Mouse (Mus musculus) liver, embryonic 14.5 days (tissue): Measurements from ENCODE around the gene Pkn1. TPM values are rescaled to one million over a fixed set of nuclear protein-coding genes. Genes with fewer than 3 reads are reported as not detected.

Experiments used
- ATAC-seq: fragments of 200-750 bp; cut with Nextera tagmentation; 2 replicates; pipeline ENCODE4 v1.8.0; 2017; ENCODE audit warnings: moderate number of reproducible peaks, mild to moderate bottlenecking, moderate library complexity; ENCODE audit not compliant: insufficient read depth
- DNase-seq, 3 experiments: peaks; one replicate each; pipeline ENCODE4 v3.0.0-alpha.2; 2012 to 2013; ENCODE audit warnings: low read depth in 3 of 3, low spot score in 3 of 3
- H3K27ac ChIP-seq: fragments of 300-500 bp; sonication (generic); 2 replicates; pipeline ENCODE4 v1.5.1; 2014; ENCODE audit warnings: moderate library complexity, mild to moderate bottlenecking, control low read depth, inconsistent platforms
- H3K27me3 ChIP-seq: fragments of 300-500 bp; sonication (generic); 2 replicates; pipeline ENCODE4 v1.6.1; 2014; ENCODE audit warnings: mild to moderate bottlenecking, low read length, moderate library complexity; ENCODE audit not compliant: control insufficient read depth, insufficient read depth
- H3K36me3 ChIP-seq: fragments of 300-500 bp; sonication (generic); replicated peaks from 2 replicates; pipeline ENCODE4 v1.6.1; 2014; ENCODE audit warnings: low read depth; ENCODE audit not compliant: control insufficient read depth, insufficient read depth
- H3K4me1 ChIP-seq, 2 experiments: fragments of 200-500 bp in 1 of 2; fragments of 300-500 bp in 1 of 2; sonication (generic) in 1 of 2; replicated peaks; 2 replicates each; pipeline ENCODE4 v1.6.1; 2012 to 2014; ENCODE audit warnings: antibody characterized with exemption in 1 of 2, inconsistent platforms in 1 of 2, low read length in 1 of 2; ENCODE audit not compliant: control insufficient read depth in 2 of 2, insufficient read depth in 2 of 2
- H3K4me2 ChIP-seq: fragments of 300-500 bp; sonication (generic); 2 replicates; pipeline ENCODE4 v1.6.1; 2014; ENCODE audit warnings: low read depth, mild to moderate bottlenecking, control low read depth, moderate library complexity
- H3K4me3 ChIP-seq, 2 experiments: fragments of 200-500 bp in 1 of 2; fragments of 300-500 bp in 1 of 2; sonication (generic) in 1 of 2; 2 replicates each; pipeline ENCODE4 v1.5.1; 2012 to 2014; ENCODE audit warnings: low read depth in 2 of 2, low read length in 2 of 2, mild to moderate bottlenecking in 2 of 2, control low read depth in 1 of 2, inconsistent platforms in 1 of 2, moderate library complexity in 1 of 2; ENCODE audit not compliant: insufficient read depth in 1 of 2
- H3K9ac ChIP-seq: fragments of 300-500 bp; sonication (generic); replicated peaks from 2 replicates; pipeline ENCODE4 v1.6.1; 2014; ENCODE audit warnings: mild to moderate bottlenecking, control low read depth, moderate library complexity
- H3K9me3 ChIP-seq: fragments of 300-500 bp; sonication (generic); 2 replicates; pipeline ENCODE4 v1.6.1; 2016; ENCODE audit warnings: low read length, mixed read lengths; ENCODE audit not compliant: control insufficient read depth
- CTCF ChIP-seq: IDR thresholded peaks from 2 replicates; pipeline ENCODE4 v1.5.1; 2016; ENCODE audit warnings: antibody characterized with exemption, low read depth, control low read depth
- EP300 ChIP-seq: IDR thresholded peaks from 2 replicates; pipeline ENCODE4 v1.6.1; 2016; ENCODE audit warnings: antibody characterized with exemption, low read depth
- WGBS: fragments of 180-500 bp; shearing (Covaris S2); extraction: QIAGEN DNeasy Blood & Tissue Kit; methylation state at CpG from one replicate; pipeline ENCODE4 v1.1.7; 2014; ENCODE audit not compliant: insufficient replicate concordance; 5-methylcytosine and 5-hydroxymethylcytosine counted together
- polyA plus RNA-seq, 2 experiments: library from polyadenylated mRNA; depleted of rRNA in 1 of 2; stranded (reverse) in 1 of 2; unstranded in 1 of 2; fragments of >200 nt; fragmentation: Nextera tagmentation in 1 of 2; extraction: Ambion mirVana in 1 of 2; gene quantifications; 2 replicates each; pipeline versions ENCODE4 v1.2.1 to v1.2.3; 2012 to 2014

Pkn1 gene
- polyA plus RNA-seq, 2 experiments = 6.9 to 9.5 TPM

DNA sequence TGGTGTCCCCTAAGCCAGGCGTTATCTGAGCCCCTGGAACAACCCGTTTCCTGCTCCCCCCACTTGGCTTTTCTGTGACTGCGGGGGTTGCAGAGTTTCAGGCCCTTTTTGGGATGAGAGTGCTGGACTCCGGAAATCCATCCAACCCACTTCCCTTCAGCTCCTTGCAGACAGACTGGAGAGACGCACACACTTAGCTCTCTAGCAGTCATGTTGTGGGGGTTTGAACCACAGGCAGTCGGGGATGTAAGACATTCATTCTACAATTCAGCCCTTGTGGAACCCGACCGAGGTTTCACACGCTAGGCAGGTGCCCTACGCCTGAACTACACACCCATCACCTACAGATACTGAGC is 45.3 kb downstream of the Pkn1 start:
- DNase-seq = no peak
- peaks cover 17 to 36% of the 10 kb centered on the region in 2 experiments for H3K4me1 ChIP-seq

DNA sequence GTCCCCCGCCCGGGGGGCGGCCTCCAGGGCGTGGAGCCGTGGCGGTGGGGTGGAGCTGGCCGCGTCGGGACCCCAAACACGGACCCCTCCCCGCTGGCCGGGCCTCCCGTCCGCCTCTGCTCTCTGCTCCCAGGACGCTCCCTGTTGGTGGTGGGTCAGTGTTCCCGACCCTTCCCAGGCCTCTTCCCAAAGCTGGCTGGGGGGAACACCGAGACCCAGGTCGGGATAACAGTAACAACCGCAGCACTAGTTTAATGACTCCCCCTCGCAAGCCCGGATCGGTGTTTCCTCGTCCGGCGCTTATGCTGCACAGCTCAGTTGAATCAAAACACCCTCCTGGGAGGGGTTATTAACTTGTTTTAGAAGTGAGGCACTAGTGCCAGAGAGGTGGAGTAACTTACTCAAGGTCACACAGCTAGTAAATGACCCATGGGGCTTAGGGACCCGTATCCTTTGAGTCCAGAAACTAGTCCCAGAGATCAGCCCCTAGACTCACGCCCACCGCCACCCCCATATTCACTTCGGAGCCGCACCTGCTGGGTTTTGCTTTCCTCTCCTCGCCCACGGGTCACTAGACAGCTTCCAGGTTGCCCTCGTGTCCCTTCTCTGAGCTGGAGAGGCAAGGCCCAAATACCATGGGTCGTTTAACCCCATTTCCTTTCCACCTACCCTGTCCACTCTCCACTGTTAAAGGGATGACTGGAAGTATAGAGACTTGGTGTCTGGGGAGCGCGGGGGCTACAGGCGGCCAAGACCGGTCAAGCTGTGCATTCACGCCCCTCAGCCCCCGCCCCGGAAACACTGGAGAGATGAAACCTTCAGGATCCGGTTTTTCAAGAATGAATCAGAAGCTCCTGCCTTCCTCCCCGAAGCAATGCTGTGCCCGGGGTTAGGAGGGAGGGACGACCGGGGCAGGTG is 46.0 kb downstream of the Pkn1 start:
- H3K27me3 ChIP-seq = no peaks in the 10 kb centered on the region
- peak overlapping the region; percentile 89 to 97 for H3K4me3 ChIP-seq
- peak overlapping the region; percentile 67 for H3K27ac ChIP-seq
- H3K36me3 ChIP-seq = no peaks in the 10 kb centered on the region
- no peaks in the 10 kb centered on the region for H3K9me3 ChIP-seq
- TF ChIP-seq EP300 (no peak), CTCF (no peak)
- ATAC-seq = peak; percentile 47; the same call in 1 of the 2 replicates
- under 1% methylated on average over 44 of the region's 46 CpGs for WGBS
- DNase-seq = no peak
- H3K4me1 ChIP-seq = peaks cover 17 to 36% of the 10 kb centered on the region in 2 experiments
- peak overlapping the region; percentile 98 for H3K4me2 ChIP-seq
- H3K9ac ChIP-seq = peak overlapping the region; percentile 91

More for the DNA sequence above, 45.3 kb downstream of the Pkn1 start:
- TF ChIP-seq CTCF (no peak), EP300 (no peak)
- H3K9ac ChIP-seq = peak overlapping the region; percentile 91
- 18% methylated on average over 10 of the region's 10 CpGs for WGBS
- peak overlapping the region; percentile 7 for H3K27ac ChIP-seq
- no peak for ATAC-seq
- H3K27me3 ChIP-seq = no peaks in the 10 kb centered on the region
- H3K36me3 ChIP-seq = no peaks in the 10 kb centered on the region
- peak overlapping the region; percentile 98 for H3K4me2 ChIP-seq
- H3K4me3 ChIP-seq = peak overlapping the region; percentile 89 to 97
- no peaks in the 10 kb centered on the region for H3K9me3 ChIP-seq

DNA sequence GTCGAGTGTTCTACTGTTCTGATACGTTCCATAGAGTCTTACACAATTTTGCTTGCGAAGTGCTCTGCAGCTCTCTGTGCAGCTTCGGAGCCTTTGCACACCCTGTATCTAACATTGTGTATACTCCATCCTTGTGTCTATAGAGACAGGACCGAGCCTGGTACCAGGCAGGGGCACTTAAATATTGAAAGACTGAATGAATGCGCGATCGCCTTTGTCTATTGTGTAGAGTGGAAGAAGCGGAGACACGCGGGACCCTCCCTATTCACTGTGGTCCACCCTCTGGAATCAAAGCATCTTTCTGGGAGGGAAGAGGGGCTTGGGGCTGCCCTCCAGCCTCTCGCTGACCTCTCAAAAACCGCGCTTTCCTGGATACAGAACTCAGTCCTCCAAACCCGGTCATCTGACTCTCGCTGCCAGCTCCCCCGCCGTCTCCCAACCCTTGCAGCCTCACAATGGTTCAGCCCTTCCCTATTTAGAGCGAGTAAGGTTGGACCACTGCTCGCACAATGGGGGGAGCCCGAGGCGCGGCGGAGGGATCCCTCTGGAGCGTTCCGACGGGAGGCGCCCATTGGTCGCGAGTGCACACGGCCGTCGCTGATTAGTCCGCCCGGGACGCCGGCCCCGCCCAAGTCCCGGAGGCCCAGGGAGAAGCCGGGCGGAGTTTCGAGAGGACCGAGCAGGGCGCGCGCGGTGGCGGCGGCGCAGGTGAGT is 46.8 kb downstream of the Pkn1 start, which contains the start of gene Gipc1:
Gipc1 (plus strand) TSS at position 648 of the 714 bp plus-strand sequence.
- peak within 1 kb of the TSS; percentile 89 to 97 for H3K4me3 ChIP-seq
- H3K4me2 ChIP-seq = peak within 1 kb of the TSS; percentile 98
- H3K27ac ChIP-seq = peak within 1 kb of the TSS; percentile 67
- ATAC-seq (peak; percentile 94), DNase-seq (peak; percentile 97)
- peaks cover 17 to 35% of the 10 kb centered on the region in 2 experiments for H3K4me1 ChIP-seq
- TF ChIP-seq CTCF = peak; percentile 10; the same call in 1 of the 2 replicates
- TF ChIP-seq EP300 = no peak
- 4% methylated on average over 50 of the region's 50 CpGs for WGBS
- H3K9me3 ChIP-seq = no peaks in the 10 kb centered on the region
- peak within 1 kb of the TSS; percentile 91 for H3K9ac ChIP-seq
- H3K27me3 ChIP-seq = no peaks in the 10 kb centered on the region
- H3K36me3 ChIP-seq = no peaks in the 10 kb centered on the region

DNA sequence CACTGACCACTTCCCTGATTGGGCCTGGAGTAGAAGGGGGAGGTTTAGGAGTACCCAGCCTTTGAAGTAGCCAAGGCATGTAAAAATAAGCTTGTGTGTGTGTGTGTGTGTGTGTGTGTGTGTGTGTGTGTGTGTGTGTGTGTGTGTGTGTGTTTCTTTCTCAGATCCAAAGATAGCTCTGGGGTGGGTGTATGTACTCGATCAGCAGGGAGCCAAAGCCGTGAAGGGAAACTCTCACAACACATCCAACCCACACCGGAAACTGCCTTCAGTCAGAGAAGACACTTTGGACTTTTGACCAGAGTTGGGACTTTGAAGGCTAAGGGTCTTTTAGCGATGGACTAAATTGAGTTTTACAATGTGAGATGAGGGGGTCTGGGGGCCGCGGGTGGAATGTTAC is 49.3 kb downstream of the Pkn1 start:
- Histone ChIP-seq H3K36me3 (no peaks in the 10 kb centered on the region), H3K4me3 (no peak overlapping the region), H3K9me3 (no peaks in the 10 kb centered on the region), H3K4me1 (peaks cover 8 to 16% of the 10 kb centered on the region in 2 experiments; a peak in 3 of 4 replicates), H3K27ac (no peak overlapping the region), H3K9ac (no peak overlapping the region), H3K4me2 (no peak overlapping the region), H3K27me3 (no peaks in the 10 kb centered on the region)
- no peak for TF ChIP-seq EP300
- no peak for TF ChIP-seq CTCF
- DNase-seq (no peak), ATAC-seq (no peak)
- WGBS = 83% methylated on average over 6 of the region's 6 CpGs

DNA sequence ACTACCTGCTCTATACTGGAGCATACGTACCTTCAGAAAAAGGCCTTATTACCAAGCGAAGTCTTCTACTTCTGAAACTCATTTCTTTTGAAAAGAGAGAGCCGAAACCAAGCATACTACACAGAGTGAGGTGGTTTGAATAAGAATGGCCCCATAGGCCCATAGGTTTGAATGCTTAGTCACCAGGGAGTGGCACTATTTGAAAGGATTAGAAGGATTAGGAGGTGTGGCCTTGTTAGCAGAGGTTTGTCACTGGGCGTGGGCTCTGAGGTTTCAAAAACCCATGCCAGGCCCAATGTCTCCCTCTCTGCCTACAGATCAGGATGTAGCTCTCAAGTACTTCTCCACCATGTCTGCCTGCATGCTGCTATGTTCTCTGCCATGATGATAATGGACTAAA is 50.9 kb downstream of the Pkn1 start:
- Histone ChIP-seq H3K9ac (no peak overlapping the region), H3K4me1 (peaks cover 5% of the 10 kb centered on the region in 2 experiments; a peak in 3 of 4 replicates), H3K27ac (no peak overlapping the region), H3K4me2 (no peak overlapping the region), H3K4me3 (no peak overlapping the region), H3K36me3 (no peaks in the 10 kb centered on the region), H3K9me3 (no peaks in the 10 kb centered on the region), H3K27me3 (no peaks in the 10 kb centered on the region; the same call in 1 of the 2 replicates)
- ATAC-seq (no peak), DNase-seq (no peak)
- no peak for TF ChIP-seq EP300
- TF ChIP-seq CTCF = no peak
- 78% methylated on average over 4 of the region's 4 CpGs for WGBS
